Mouse (Mus musculus) urinary bladder, postnatal 36 days (tissue): Measurements from ENCODE around the gene Tdrd7.

Experiments used
- DNase-seq, 2 experiments: peaks; one replicate each; pipeline ENCODE4 v3.0.0; 2022; ENCODE audit warnings: low spot score in 2 of 2, mixed read lengths in 1 of 2

Tdrd7 gene

DNA sequence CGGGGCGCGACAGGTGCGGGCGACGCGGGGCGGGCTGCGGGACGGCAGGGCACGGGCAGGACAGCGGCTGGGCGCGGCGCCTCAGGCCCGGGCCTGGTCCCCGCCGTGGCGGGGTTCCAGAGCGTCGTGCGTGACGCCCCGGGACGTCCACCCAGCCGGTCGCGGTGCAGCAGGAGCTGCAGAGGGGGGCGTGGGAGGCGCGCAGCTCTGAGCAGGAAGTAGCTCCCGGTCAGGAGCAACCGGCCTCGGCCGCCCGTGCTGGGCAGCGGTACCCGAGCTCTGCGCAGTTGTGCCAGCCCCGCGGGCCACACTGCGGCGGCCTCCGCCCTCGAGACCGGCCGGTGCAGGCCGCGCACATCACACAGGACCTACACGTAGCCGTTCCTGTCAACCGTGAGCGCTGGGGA, 7.3 kb downstream of the Tdrd7 start:
- DNase-seq, result peak in 1 of 2 experiments; percentile 51

DNA sequence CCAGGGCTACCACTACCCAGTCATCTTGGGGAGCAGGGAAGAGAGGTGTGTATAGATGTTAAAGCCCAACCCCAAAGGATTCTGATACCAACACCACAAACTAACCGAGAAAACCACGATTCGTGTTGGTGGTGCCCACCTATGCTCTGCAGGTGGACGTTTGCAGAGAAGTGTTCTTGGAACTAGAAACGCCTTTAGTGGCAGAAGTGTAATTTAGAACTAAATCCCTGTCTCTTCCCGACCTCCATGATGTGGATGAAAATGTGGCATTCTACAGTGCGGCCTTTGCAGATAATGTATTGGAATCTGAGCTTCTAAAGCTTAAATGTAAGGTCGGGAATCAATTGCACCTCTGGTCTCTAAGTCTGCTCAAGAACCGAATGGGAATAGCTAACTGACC, 7.8 kb downstream of the Tdrd7 start:
- DNase-seq, result no peak

DNA sequence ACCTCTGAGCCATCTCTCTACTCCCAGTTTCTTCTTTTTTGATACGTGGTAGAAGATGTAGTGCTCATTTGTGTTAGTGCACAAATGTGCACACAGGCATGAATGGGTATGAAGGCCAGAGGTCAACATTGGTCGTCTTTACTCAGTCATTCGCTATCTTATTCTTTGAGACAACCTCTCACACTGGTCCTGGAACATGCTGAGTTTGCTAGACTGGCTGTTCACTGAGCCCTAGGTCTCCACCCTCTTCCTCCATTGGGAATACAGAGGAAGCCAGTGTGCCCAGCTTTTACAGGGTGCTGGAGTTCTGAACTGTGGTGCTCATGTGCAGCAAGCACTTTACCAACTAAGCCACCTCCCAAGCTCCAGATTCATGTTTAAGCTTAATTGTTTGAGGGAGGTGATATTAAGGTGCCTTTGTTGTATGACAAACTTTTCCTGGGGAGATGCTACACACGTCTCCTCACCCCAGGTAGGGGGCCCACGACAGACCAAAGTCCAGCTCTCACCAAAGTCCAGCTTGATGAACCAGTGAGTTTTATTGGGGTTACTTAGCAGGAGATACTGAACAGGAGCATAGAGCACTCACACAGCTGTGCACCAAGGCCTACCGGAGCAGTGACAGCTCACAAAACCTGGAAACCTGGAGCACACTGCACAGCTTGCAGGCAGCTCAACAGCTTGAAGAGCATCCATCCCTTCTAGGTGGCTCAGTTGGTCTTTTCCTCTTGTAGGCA, 12.0 kb downstream of the Tdrd7 start:
- DNase-seq, result no peak

DNA sequence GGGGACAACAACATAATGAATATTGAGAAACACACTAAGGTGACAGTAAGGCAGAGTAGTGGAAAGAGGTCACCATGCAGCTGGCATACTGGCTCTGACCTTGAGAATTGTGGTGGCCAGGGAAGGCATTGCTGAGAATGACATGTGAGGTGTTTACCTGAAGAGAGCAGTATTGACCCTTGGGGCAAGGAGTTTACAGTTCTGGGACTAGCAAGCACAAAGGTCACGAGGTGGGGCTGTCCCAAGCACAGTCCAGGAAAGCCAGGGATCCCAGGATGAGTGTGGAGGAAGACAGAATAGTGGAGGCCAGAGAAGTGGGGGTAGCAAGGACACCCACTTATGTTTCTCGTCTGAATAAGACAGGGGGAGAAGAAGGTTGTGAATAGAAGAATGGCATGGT, 14.8 kb downstream of the Tdrd7 start:
- no peak for DNase-seq

DNA sequence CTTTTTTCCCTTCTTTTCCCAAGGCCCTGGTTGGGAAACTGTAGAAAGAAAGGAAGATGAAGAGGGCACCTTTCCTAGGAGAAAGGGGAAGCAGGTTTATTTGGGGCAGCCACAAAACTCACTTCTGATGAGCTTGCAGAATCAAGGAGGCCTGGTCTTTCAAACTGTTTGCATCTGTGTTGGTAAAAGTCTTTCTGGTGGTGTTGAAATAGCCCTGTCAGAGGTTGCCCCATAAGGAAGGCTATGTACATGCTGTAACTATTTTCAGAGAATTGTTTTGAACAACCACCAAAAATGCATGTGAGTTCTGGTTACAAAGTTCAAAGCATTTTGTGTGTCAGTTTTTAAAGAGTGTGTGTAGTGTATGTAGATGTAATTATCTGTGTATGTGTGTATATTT, 15.9 kb downstream of the Tdrd7 start:
- DNase-seq, result no peak

DNA sequence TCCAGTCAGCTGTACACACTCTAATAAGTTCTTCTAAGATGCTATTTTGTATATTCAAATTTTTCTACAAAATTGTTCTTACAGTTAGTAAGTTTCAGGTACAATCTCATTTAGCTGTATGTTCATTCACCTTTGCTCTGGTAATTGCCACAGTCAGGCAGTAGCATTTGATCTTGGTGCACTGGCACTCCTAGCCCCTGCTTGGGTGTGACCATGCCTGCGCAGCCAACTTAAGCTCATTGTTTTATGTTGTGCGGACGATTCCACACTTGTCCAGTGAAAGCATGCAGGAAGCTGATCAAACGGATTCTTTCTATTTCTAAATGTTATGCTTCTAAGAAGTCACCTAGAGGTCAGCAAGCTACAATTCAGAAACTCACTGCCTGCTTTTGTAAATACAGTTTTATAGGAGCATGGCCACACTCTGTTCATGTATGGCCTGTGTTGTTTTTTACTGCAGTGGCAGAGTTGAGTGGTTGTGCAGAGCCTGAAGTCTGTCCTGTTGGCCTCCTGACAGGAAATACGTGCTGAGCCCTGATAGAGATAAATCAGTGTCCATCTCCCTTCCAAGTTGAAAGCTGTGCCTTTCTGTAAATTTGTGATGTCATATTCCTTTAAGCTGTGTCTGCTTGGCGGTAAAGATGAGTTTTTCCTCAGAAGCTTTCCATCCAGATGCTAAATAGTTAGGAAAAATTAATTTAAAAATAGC, 25.4 kb downstream of the Tdrd7 start:
- DNase-seq, result no peak

DNA sequence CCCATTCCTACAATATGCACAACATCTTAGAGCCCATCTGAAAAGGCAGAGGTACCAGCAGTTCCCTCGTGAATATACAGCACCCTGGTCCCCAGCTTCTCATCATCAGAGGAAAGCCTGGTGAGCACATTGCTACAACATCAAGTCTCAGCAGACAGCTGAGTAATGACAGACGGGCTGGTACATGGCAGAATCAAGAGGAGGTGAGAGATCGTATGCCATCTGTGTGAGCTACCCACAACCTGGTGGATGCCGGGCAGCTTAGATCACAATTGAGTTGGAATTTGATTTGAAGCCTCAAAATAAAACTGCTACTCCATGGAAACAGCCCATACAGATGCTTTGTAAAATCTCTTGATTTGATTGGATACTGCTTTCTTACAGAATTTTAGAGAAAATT, 33.4 kb downstream of the Tdrd7 start:
- DNase-seq, result no peak

DNA sequence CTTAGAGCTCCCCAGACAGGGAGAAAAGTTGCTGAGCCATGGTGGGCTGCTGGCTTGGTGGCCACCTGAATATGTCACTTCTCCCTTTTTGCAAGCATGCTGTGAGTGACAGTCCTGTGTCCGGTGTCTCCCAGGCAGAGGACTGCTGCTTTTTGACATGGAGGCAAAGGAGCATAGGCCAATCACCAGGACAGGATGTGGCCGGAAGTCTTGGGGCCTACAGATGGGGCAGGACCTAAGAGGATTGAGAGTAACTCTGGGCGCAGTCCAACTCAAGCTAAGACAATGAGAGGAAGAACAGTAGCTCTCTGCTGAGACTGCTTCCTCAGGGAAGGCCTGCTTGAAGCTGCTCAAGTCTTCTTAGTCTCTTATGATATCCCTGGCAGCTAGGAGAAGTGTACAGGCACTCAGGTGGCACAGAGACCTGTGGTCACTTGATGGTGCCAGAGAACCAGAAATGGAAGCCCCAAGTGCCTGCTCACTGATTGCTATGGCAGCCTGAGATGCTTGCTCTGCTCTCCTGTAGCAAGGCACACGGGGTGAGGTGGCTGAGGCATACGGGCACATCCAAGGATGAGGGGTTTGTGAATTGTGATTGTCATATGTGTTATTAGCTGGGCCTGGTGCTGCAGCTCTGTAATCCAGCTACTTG, 43.1 kb downstream of the Tdrd7 start:
- DNase-seq, result no peak

DNA sequence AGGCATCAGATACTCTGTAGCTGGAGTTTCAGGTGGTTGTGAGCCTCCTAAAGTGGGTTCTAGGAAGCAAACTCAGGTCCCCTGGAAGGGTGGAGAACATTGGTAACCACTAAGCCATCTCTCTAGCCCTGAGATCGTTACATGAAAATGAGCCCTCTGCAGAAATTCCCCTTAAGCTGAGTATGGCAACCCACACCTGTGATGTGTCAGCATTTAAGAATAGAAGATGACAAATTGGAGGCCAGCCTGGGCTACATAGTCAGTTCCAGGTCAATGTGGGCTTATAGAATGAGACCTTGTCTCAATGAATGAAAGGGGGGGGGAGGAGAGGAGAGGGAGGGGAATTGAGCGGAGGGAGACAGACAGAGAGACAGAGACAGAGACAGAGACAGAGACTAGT, 46.6 kb downstream of the Tdrd7 start:
- no peak for DNase-seq

DNA sequence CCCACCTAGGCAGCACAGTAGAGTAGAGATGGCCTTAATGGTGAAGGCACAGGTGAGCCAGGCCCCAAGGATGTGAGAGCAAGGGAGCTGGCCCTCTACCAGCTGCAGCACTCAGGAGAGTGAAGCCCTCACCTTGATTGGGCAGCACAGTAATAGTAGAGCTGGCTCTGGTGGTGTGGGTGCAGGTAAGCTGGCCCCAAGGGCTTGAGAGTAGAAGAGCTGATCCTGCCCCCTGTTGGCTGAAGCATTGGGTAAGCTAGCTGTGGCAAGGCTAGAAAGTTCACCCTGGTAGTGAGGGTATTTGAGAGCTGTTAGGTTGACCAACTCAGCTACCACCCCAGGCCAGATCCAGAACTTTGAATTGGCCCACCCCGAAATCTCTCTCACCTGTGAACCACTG, 50.5 kb downstream of the Tdrd7 start:
- DNase-seq, result no peak

DNA sequence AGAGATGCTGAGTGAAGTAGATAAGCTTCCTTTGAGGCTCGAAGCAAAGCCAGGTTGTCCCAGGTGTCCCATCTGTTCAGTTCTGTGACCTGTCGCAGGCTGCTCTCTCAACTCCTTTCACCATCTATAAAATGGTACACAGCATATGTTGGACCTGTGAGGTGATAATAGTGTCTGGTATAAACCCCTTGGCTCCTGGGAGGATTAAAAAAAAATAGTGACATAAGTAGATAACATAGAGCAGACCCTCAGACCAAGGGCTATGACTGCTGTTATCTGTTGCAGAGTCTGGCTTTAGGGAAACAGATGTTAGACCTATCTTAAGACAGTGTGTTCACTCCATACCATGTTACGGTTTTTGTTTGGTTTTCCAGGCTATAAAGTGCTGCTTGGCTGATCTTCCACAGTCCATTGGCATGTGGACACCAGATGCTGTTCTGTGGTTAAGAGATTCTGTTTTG, 57.9 kb downstream of the Tdrd7 start:
- DNase-seq, result no peak

DNA sequence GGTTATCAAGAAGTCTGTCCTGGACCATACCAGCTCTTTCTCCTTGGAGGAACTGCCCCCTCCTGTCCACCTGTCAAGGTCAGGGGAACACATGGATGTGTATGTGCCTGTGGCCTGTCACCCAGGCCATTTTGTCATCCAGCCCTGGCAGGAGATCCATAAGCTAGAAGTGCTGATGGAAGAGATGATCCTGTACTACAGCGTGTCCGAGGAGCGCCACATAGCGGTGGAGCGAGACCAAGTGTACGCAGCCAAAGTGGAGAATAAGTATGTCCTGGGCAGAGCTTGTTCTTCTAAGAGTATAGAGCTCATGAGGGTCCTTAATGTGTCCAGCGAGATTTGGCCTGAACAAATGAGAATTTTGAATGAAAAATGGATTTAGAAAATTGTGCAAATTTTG, 60.8 kb downstream of the Tdrd7 start:
- DNase-seq, result peak in 1 of 2 experiments; percentile 31

DNA sequence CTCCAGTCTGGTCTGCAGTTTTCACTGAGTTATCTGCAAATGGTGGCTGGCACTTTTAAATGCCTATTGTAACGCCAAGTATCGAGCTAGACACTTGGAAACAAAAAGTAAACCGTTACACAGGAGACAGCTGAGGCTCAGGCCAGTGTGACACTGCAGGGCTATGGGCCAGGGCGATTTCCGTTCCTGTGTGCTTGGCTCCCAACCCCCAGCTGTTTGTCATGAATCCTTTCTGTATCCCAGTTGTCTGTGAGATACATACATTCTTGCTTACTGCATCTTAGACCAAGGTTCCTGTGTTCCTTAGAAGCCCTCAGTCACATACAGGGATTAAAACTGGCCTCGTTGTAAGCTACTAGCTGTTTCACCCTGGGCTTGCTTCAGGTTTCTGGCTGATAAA, 63.1 kb downstream of the Tdrd7 start:
- no peak for DNase-seq

DNA sequence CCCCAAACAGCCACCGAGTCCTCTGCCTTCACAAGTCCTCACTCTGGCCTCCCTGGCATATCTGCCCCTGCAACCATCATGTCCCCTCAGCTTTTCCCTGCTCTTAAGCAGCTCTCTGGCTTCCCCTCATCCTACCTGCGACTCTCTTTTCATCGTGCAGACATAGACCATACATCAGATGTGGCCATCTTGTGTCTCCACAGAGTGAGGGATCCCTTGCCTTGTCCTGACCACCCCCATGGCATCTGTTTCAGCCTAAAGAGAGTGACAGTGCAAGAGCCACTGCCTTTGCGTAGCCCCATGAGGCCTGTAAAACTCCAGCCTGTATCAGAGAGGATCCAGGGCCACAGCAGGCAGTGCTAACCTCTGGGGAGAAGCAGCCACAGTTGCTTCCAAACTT, 63.6 kb downstream of the Tdrd7 start:
- DNase-seq, result no peak

DNA sequence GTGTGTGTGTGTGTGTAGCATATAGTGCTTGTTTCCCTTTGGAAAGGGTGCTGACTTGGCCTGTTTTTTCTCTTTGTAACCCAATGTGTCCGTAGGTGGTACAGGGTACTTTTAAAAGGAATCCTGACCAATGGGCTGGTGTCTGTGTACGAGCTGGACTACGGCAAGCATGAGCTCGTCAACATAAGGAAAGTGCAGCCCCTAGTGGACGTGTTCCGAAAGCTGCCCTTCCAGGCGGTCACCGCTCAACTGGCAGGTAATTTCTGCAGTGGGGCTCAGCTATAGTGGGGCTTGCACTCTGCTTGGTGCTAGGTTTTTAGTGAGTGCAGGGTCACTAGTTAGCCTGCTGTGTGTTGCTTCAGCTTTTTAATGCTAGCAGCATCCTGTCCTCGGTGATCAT, 64.4 kb downstream of the Tdrd7 start:
- DNase-seq, result peak in 1 of 2 experiments; percentile 22

DNA sequence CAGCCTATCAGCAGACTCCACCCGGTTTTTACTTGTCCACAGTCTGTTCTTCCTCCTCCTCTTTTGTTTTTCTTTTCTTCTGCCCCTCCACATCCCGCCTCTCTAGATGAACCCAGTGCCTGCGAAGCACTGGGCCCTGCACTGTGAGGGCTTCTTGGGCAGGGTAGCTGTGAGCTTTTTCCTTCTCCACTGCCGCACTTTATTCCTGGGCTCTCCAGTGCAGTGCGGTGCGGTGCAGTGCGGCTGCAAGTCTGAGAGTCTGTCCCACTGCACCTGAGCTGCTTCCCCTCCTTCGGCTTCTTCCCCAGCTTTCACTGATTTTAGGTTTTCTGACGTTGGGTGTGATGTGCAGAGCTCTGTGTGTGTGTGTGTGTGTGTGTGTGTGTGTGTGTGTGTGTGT, 67.3 kb downstream of the Tdrd7 start:
- no peak for DNase-seq

DNA sequence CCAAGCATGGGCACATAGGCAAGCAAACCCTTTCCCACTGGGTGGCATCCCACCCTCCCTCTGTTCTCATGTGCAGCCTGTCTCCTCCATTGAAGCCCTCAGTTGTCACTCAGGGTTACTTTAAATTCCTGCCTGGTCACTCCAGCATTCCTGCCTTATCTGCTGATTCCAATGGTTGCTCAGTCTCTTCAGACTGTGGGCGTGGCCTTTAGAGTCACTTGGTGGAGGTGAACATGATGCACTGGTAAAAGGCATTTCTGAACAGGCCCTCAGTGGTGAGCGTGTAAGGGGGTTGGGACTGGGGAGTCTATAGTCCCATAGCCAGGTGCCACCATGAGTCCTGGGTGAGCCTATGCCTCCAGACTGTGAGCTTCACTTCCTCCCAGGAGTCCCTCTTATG, 68.1 kb downstream of the Tdrd7 start:
- no peak for DNase-seq

DNA sequence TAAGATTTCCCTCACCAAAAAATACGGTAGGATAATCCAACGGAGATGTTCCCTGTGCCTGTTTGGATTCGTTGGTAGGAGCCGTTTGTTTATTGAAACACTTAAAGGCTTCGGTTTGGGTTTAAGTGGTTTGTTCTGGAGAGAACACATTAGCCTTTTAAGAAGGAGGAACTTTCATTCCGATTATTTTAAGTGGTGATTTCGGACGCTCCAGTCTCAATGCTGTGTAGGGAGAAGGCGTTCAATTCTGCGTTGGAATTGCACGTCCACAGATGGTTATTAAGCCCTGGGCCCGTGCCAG, 73.4 kb downstream of the Tdrd7 start:
- no peak for DNase-seq

DNA sequence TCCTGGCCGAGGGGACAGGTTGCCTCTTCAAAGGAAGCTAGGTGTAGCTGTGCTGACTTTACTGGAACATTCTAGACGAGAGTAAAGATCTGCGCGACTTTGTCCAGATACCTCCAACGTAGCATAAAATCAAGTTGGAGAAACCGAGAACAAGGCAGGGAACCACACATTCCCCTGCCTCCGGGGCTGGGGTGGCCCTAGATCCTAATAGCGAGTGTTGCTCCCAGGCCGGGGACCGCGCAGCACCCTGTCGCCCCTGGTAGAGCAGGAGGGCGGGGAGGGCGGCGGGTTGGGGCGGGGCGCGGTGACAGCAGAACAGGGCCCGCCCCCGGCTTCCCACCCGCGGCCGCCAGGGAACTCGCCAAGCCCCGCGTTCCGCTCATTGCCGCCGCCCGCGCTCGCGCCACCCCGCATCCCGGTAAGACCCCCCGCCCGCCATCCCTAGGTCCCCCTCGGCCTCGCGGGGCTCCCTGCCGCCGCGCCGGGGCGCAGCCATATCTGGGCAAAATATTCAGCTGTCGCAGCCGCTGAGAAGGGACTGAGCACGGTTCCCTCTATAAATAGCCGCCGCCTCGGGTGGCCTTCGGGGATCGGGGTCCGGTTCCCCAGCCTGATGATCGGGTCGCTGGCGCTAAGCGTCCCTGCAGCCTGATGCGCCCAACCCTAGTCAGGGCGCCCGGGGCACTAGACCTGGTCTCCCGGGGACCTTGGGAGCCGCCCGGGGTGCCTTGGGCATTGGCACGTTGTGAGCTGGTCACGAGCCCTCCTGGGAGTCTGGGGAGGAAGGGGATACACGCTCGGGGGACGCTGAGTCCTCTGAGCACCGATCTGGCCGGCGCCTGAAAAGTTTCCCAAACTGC, 74.0 kb downstream of the Tdrd7 start, which contains the start of gene Tmod1:
TSS of gene Tmod1 (plus strand) at position 44 of the 860 bp plus-strand sequence.
- DNase-seq, result peak; percentile 14 to 31

DNA sequence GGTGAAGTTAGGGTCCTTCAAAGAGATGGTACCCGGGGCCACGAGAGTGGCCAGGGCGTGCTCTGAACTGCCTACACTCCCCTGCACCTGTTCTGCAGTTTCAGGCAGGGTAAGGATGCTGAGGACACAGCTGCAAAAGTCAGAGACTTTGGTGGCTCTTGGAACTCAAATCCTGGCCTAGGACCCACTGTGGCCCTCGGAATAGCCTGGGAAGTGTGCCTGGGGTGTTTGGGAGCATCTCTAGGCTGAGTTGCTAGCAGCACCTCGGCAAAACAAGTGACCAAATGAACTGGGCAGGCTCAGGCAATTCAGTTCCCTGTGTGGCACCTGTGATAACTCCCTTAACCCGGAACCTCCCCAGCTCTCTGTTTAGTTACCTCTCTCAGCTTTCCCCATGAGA, 74.8 kb downstream of the Tdrd7 start:
- no peak for DNase-seq

DNA sequence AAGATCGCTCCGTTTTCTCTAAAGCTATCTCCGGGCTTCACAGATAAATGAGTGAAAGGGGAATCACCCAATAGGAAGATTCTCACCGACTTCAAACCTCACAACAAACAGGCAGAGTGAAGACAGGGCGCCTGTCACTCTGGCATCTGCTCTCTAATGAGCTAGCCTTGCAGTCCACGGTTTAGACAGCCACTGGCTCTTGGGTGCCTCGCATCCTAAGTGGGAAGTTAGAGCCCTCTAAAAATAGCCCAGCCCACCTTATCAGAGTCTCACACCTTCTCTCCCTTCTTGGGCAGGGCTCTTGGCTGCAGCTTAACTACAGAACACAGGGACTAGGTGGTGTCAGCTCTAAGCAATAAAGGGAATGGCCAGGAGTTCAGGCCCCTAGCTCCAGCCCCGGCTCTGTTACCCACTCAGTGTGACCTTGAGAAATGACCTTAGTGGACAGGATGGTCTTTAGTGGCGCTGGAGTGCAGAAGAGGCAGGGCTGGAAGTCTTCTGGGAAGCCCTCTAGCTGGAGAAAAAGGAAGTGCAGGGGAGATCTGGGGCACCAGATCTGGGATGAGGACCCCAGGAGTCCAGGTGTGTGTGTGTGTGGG, 75.6 kb downstream of the Tdrd7 start:
- no peak for DNase-seq
